Mouse (Mus musculus) olfactory bulb, adult 2 months (tissue): Measurements from ENCODE around the gene Aspg.

ENCODE experiments used
- CTCF ChIP-seq: fragments of 200-500 bp; IDR thresholded peaks from 2 replicates; pipeline ENCODE4 v1.5.1; 2012; ENCODE audit warnings: low read depth, mild to moderate bottlenecking, low read length, moderate library complexity; ENCODE audit not compliant: insufficient read depth
- POLR2A ChIP-seq: fragments of 200-500 bp; IDR thresholded peaks from 2 replicates; pipeline ENCODE4 v1.6.1; 2012; ENCODE audit warnings: mild to moderate bottlenecking, low read depth, low read length, moderate library complexity; ENCODE audit not compliant: insufficient read depth

GRCm38 (mm10) chr12:112080911-112081310, 25.6 kb upstream of the Aspg start:
- TF ChIP-seq POLR2A (no peak), CTCF (no peak)
